Mouse (Mus musculus) frontal cortex, postnatal 10 days (tissue): ENCODE data around the gene Skap1.

Experiments
- DNase-seq, 2 experiments: peaks; one replicate each; pipeline ENCODE4 v3.0.0; 2022; ENCODE audit warnings: low spot score in 2 of 2, mixed read lengths in 1 of 2

Gene Skap1

GRCm38 (mm10) chr11:96560229-96560628 is 95.8 kb downstream of the Skap1 start:
- no peak for DNase-seq

- DNase-seq, result no peak
These were observed 99.7 kb downstream of the Skap1 start for GRCm38 (mm10) chr11:96564088-96564487.

GRCm38 (mm10) chr11:96572515-96572914 is 108.1 kb downstream of the Skap1 start:
- no peak for DNase-seq

GRCm38 (mm10) chr11:96576491-96577427 is 112.4 kb downstream of the Skap1 start:
- DNase-seq, result no peak

GRCm38 (mm10) chr11:96578551-96579283 is 114.3 kb downstream of the Skap1 start:
- DNase-seq, result no peak

- DNase-seq, result no peak
These were observed 117.4 kb downstream of the Skap1 start for GRCm38 (mm10) chr11:96581604-96582384.

- no peak for DNase-seq
These were observed 118.2 kb downstream of the Skap1 start for GRCm38 (mm10) chr11:96582595-96582994.

GRCm38 (mm10) chr11:96589828-96590227 is 125.4 kb downstream of the Skap1 start:
- no peak for DNase-seq

GRCm38 (mm10) chr11:96595890-96596289 is 131.5 kb downstream of the Skap1 start:
- DNase-seq, result no peak

- no peak for DNase-seq
These were observed 131.9 kb downstream of the Skap1 start for GRCm38 (mm10) chr11:96596301-96596700.

- DNase-seq, result no peak
These were observed 138.4 kb downstream of the Skap1 start for GRCm38 (mm10) chr11:96602806-96603205.

- no peak for DNase-seq
These were observed 139.9 kb downstream of the Skap1 start for GRCm38 (mm10) chr11:96604306-96604705.

GRCm38 (mm10) chr11:96604751-96605450 is 140.5 kb downstream of the Skap1 start:
- DNase-seq, result no peak

- DNase-seq, result no peak
These were observed 141.1 kb downstream of the Skap1 start for GRCm38 (mm10) chr11:96605516-96605915.

- no peak for DNase-seq
These were observed 148.2 kb downstream of the Skap1 start for GRCm38 (mm10) chr11:96612596-96612995.

GRCm38 (mm10) chr11:96616792-96617191 is 152.4 kb downstream of the Skap1 start:
- no peak for DNase-seq

GRCm38 (mm10) chr11:96618789-96619445 is 154.5 kb downstream of the Skap1 start:
- no peak for DNase-seq

- no peak for DNase-seq
These were observed 155.2 kb downstream of the Skap1 start for GRCm38 (mm10) chr11:96619576-96619975.

GRCm38 (mm10) chr11:96620006-96620405 is 155.6 kb downstream of the Skap1 start:
- no peak for DNase-seq

- no peak for DNase-seq
These were observed 156.3 kb downstream of the Skap1 start for GRCm38 (mm10) chr11:96620660-96621059.

- peak in 1 of 2 experiments; percentile 56 for DNase-seq
These were observed 156.8 kb downstream of the Skap1 start for GRCm38 (mm10) chr11:96621167-96621566.
